Mouse (Mus musculus) forebrain, embryonic 10.5 days (tissue): Measurements from ENCODE around the gene Flywch2. TPM values are rescaled to one million over a fixed set of nuclear protein-coding genes. Genes with fewer than 3 reads are reported as not detected.

ENCODE experiments used
- DNase-seq: peaks from one replicate; pipeline ENCODE4 v3.0.0-alpha.2; 2017; ENCODE audit warnings: low spot score; ENCODE audit errors: extremely low spot score
- H3K27ac ChIP-seq: fragments of 300-500 bp; sonication (generic); 2 replicates; pipeline ENCODE4 v1.5.1; 2016; ENCODE audit warnings: mild to moderate bottlenecking
- H3K27me3 ChIP-seq: fragments of 300-500 bp; sonication (generic); 2 replicates; pipeline ENCODE4 v1.6.1; 2016; ENCODE audit warnings: mild to moderate bottlenecking; ENCODE audit not compliant: poor library complexity, severe bottlenecking
- H3K36me3 ChIP-seq: fragments of 300-500 bp; sonication (generic); replicated peaks from 2 replicates; pipeline ENCODE4 v1.6.1; 2016; ENCODE audit warnings: mild to moderate bottlenecking, moderate library complexity
- H3K4me1 ChIP-seq: fragments of 300-500 bp; sonication (generic); 2 replicates; pipeline ENCODE4 v1.6.1; 2016
- H3K4me3 ChIP-seq: fragments of 300-500 bp; sonication (generic); 2 replicates; pipeline ENCODE4 v1.5.1; 2016; ENCODE audit warnings: mild to moderate bottlenecking, moderate library complexity
- H3K9me3 ChIP-seq: fragments of 300-500 bp; sonication (generic); 2 replicates; pipeline ENCODE4 v1.6.1; 2016; ENCODE audit warnings: mild to moderate bottlenecking, moderate library complexity
- WGBS: fragments of 180-500 bp; shearing (Covaris S2); methylation state at CpG from one replicate; pipeline ENCODE4 v1.1.7; 2016; 5-methylcytosine and 5-hydroxymethylcytosine counted together
- polyA plus RNA-seq: library from polyadenylated mRNA; unstranded; fragments of >200 nt; fragmentation: Nextera tagmentation; extraction: Ambion mirVana; gene quantifications from 2 replicates; pipeline ENCODE4 v1.2.1, GENCODE M21; 2016

Gene Flywch2
- polyA plus RNA-seq, 1 experiment from 2014 or later: 25.0 TPM

GRCm38 (mm10) chr17:23760231-23760630 is 25.6 kb downstream of the Flywch2 start:
- no peak for DNase-seq
- Histone ChIP-seq H3K9me3 (peaks cover 3% of the 10 kb centered on the region; the same call in 1 of the 2 replicates), H3K4me1 (no peaks in the 10 kb centered on the region), H3K4me3 (no peak overlapping the region), H3K27me3 (no peaks in the 10 kb centered on the region), H3K27ac (no peak overlapping the region), H3K36me3 (peaks cover 94% of the 10 kb centered on the region)
- WGBS: 95% methylated on average over 9 of the region's 9 CpGs

GRCm38 (mm10) chr17:23758801-23759200 is 27.1 kb downstream of the Flywch2 start:
- H3K27me3 ChIP-seq: no peaks in the 10 kb centered on the region
- 87% methylated on average over 8 of the region's 8 CpGs for WGBS

GRCm38 (mm10) chr17:23757581-23757980 is 28.3 kb downstream of the Flywch2 start:
- Histone ChIP-seq H3K27me3 (no peaks in the 10 kb centered on the region), H3K4me3 (no peak overlapping the region), H3K27ac (no peak overlapping the region), H3K9me3 (peaks cover 3% of the 10 kb centered on the region; the same call in 1 of the 2 replicates), H3K4me1 (no peaks in the 10 kb centered on the region), H3K36me3 (peaks cover 100% of the 10 kb centered on the region)
- DNase-seq: no peak
- WGBS: 94% methylated on average over 9 of the region's 9 CpGs

More at GRCm38 (mm10) chr17:23758801-23759200, 27.1 kb downstream of the Flywch2 start:
- no peak for DNase-seq
- H3K27ac ChIP-seq: no peak overlapping the region
- H3K4me1 ChIP-seq: no peaks in the 10 kb centered on the region
- peaks cover 100% of the 10 kb centered on the region for H3K36me3 ChIP-seq
- peaks cover 3% of the 10 kb centered on the region; the same call in 1 of the 2 replicates for H3K9me3 ChIP-seq
- no peak overlapping the region for H3K4me3 ChIP-seq

GRCm38 (mm10) chr17:23755689-23756088 is 30.2 kb downstream of the Flywch2 start:
- Histone ChIP-seq H3K4me1 (no peaks in the 10 kb centered on the region), H3K27ac (no peak overlapping the region), H3K27me3 (no peaks in the 10 kb centered on the region), H3K36me3 (peaks cover 97% of the 10 kb centered on the region), H3K4me3 (no peak overlapping the region), H3K9me3 (peaks cover 3% of the 10 kb centered on the region; the same call in 1 of the 2 replicates)
- 90% methylated on average over 13 of the region's 13 CpGs for WGBS
- no peak for DNase-seq

GRCm38 (mm10) chr17:23749400-23750191 is 36.3 kb downstream of the Flywch2 start:
- H3K27ac ChIP-seq: no peak overlapping the region
- DNase-seq: no peak

GRCm38 (mm10) chr17:23748631-23749391 is 37.1 kb downstream of the Flywch2 start:
- Histone ChIP-seq H3K27me3 (peaks cover 51% of the 10 kb centered on the region), H3K36me3 (peaks cover 33% of the 10 kb centered on the region), H3K9me3 (no peaks in the 10 kb centered on the region), H3K4me1 (peaks cover 31% of the 10 kb centered on the region), H3K4me3 (peak overlapping the region; percentile 14; the same call in 1 of the 2 replicates), H3K27ac (no peak overlapping the region)
- WGBS: 41% methylated on average over 10 of the region's 10 CpGs
- no peak for DNase-seq

More at GRCm38 (mm10) chr17:23749400-23750191, 36.3 kb downstream of the Flywch2 start:
- Histone ChIP-seq H3K36me3 (peaks cover 40% of the 10 kb centered on the region), H3K4me3 (no peak overlapping the region), H3K27me3 (peaks cover 43% of the 10 kb centered on the region), H3K9me3 (no peaks in the 10 kb centered on the region), H3K4me1 (peaks cover 25% of the 10 kb centered on the region)
- WGBS: 81% methylated on average over 11 of the region's 11 CpGs

GRCm38 (mm10) chr17:23748026-23748425 is 37.9 kb downstream of the Flywch2 start:
- Histone ChIP-seq H3K27me3 (peaks cover 59% of the 10 kb centered on the region), H3K9me3 (no peaks in the 10 kb centered on the region), H3K4me1 (peaks cover 31% of the 10 kb centered on the region), H3K36me3 (peaks cover 25% of the 10 kb centered on the region), H3K4me3 (no peak overlapping the region), H3K27ac (no peak overlapping the region)
- no peak for DNase-seq
- 52% methylated on average over 6 of the region's 6 CpGs for WGBS

- DNase-seq: no peak
- Histone ChIP-seq H3K36me3 (peaks cover 19% of the 10 kb centered on the region), H3K9me3 (no peaks in the 10 kb centered on the region), H3K4me3 (no peak overlapping the region), H3K27ac (no peak overlapping the region), H3K4me1 (peaks cover 35% of the 10 kb centered on the region), H3K27me3 (peaks cover 64% of the 10 kb centered on the region)
- WGBS: 89% methylated on average over 3 of the region's 3 CpGs
These were observed 38.4 kb downstream of the Flywch2 start for GRCm38 (mm10) chr17:23747471-23747870.

GRCm38 (mm10) chr17:23746767-23747166 is 39.1 kb downstream of the Flywch2 start:
- Histone ChIP-seq H3K36me3 (peaks cover 12% of the 10 kb centered on the region), H3K27me3 (peaks cover 71% of the 10 kb centered on the region), H3K4me3 (no peak overlapping the region), H3K27ac (no peak overlapping the region), H3K4me1 (peaks cover 40% of the 10 kb centered on the region), H3K9me3 (no peaks in the 10 kb centered on the region)
- no peak for DNase-seq
- 77% methylated on average over 3 of the region's 3 CpGs for WGBS

- Histone ChIP-seq H3K36me3 (peaks cover 8% of the 10 kb centered on the region), H3K4me3 (peak overlapping the region; percentile 51), H3K27ac (0 out of 2 replicates have a peak overlapping the region, but pooled peaks have one; percentile 49), H3K27me3 (peaks cover 76% of the 10 kb centered on the region), H3K9me3 (0 out of 2 replicates have a peak, but pooled peaks cover 4% of the 10 kb centered on the region), H3K4me1 (peaks cover 40% of the 10 kb centered on the region)
- no peak for DNase-seq
- 1% methylated on average over 12 of the region's 12 CpGs for WGBS
These were observed 39.6 kb downstream of the Flywch2 start for GRCm38 (mm10) chr17:23746311-23746710.

GRCm38 (mm10) chr17:23745301-23746251 is 40.3 kb downstream of the Flywch2 start, which contains the start of gene Kremen2:
Kremen2 (minus strand) TSS chr17:23745833.
- DNase-seq: no peak
- Histone ChIP-seq H3K4me1 (peaks cover 44% of the 10 kb centered on the region), H3K4me3 (peak within 1 kb of the TSS; percentile 51), H3K27me3 (peaks cover 83% of the 10 kb centered on the region), H3K9me3 (0 out of 2 replicates have a peak, but pooled peaks cover 7% of the 10 kb centered on the region), H3K36me3 (0 out of 2 replicates have a peak, but pooled peaks cover 5% of the 10 kb centered on the region), H3K27ac (peak within 1 kb of the TSS; percentile 49; the same call in 1 of the 2 replicates)
- under 1% methylated on average over 39 of the region's 45 CpGs for WGBS

- H3K36me3 ChIP-seq: no peaks in the 10 kb centered on the region
- WGBS: 4% methylated on average over 14 of the region's 14 CpGs
- H3K4me3 ChIP-seq: peak overlapping the region; percentile 51
- DNase-seq: no peak
- peaks cover 53% of the 10 kb centered on the region for H3K4me1 ChIP-seq
- H3K9me3 ChIP-seq: 0 out of 2 replicates have a peak, but pooled peaks cover 7% of the 10 kb centered on the region
- peaks cover 92% of the 10 kb centered on the region for H3K27me3 ChIP-seq
- H3K27ac ChIP-seq: no peak overlapping the region
These were observed 41.2 kb downstream of the Flywch2 start for GRCm38 (mm10) chr17:23744651-23745050.
